Mouse (Mus musculus) right cerebral cortex, postnatal 36 days (tissue): ENCODE data around the gene Mtch1.
"Not testable (repeated sequence)": the region's sequence is repeated elsewhere in the genome, so short reads cannot be mapped to it uniquely, and the experiment has no call there.

Experiments
- DNase-seq, 2 experiments: peaks; one replicate each; pipeline ENCODE4 v3.0.0; 2022; ENCODE audit warnings: low spot score in 2 of 2, mixed read lengths in 1 of 2

The Mtch1 gene

DNA sequence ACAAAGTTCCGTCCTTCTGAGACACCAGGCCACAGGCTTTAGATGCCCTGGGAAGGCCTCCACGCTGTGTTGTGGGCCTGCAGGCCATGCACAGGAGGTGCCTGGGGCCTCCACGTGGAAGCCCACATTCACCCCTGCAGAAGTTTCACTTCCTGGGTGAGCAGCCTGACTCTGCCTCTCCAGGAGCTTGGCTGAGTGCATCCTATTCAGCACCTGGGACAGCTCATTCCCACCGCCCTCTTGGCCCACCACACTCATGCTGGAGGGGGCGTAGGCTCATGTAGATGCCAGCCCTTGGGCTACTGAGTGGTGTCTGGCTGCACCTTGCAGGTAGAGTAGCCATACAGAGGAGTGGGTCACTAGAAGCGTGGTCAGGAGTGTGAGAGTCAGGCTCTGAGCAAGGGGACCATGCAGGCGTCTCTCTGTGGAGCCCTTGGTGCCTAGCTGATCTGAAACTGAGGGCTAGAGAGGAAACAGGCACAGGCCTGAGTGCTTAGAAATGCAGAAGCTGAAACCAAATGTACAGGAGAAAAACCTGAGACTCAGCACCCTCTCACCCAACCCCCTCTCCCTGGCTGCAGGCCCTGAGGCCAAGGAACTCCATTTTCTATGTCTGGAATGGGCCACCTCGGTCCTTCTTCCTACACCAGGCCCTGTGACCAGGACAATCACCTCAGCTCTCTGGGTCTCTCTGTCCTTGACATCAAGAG is 14.4 kb upstream of the Mtch1 start:
- DNase-seq = no peak

DNA sequence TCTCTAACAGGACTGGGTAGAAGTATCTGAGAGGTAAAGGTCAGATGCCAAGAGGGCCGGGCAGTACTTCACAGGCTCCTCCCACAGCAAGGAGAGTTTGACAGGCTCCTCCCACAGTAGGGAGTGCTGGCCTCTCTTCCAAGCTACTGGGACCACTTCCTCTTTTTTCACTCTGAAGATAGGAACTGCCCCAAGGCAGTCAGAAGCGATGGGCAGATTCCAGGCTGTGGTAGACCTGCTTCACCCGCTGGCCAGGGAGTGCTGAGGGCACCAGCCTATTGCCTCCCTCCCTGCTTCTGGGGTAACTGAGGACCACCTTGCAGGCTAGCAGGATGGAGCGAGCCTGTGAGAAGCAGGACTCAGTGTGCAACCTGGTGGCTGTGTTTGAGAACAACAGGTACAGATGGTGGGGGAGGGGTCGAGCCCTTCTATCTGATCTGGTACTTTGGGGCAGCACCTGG is 13.1 kb upstream of the Mtch1 start, which contains the start of gene Fgd2:
Gene Fgd2, plus strand, starts transcription at position 154 of the 461 bp plus-strand sequence.
- DNase-seq = no peak

DNA sequence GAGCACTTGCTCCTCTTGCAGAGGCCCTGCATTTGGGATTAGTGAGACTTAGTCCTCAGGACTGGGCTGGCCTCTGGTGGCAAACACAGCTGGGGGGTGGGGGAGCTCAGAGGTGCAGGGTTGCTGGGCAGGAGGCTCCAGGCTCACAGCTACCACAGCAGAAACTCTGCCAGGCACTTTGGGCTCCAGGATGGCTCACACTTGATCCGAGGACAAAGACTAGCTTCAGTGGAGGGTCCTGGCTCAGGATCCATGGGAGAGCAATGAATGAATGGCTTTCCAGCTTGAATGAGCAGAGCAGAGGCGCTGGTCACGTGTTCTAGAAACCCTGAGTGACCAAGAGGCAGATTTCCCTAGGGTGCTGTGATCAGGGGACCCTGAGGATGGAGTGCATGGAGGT is 11.2 kb upstream of the Mtch1 start:
- DNase-seq = no peak

DNA sequence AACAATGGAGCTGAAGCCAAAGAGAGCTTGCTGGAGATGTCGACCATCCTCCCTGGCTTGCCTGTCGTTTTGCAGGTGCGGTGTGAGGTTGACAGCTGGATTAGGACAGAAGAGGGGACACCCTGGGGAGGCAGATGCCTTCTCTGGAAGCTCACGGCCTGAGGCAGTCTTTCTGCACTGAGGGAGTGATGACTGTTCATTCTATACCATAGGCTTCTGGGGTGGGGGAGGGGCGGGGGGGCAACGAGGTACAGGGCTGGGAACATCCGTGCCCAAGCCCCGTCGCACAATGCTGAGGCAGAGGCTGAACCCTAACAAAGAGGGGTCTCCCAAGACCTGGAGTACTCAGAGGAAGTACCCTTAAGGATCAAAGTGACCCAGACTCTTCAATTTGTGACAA is 9.1 kb upstream of the Mtch1 start:
- DNase-seq = no peak

DNA sequence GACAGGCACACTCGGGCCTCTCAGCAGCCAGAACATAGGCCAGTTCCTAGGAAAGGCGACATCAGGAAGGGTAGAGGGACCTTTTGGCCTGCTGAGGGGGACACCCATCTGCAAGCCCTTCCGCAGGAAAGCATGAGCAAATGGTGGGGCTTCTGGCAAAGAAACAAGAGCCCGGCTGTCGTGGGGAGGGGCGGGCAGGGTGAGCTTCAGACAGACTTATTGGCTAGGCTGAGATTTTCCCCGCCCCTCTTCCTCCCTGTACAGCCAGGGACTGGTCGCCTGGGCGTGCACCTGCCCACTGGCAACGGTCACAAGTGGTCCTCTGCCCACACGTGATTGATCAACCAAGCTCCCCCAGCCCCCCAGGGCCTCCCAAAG is 8.7 kb upstream of the Mtch1 start:
- DNase-seq = no peak

DNA sequence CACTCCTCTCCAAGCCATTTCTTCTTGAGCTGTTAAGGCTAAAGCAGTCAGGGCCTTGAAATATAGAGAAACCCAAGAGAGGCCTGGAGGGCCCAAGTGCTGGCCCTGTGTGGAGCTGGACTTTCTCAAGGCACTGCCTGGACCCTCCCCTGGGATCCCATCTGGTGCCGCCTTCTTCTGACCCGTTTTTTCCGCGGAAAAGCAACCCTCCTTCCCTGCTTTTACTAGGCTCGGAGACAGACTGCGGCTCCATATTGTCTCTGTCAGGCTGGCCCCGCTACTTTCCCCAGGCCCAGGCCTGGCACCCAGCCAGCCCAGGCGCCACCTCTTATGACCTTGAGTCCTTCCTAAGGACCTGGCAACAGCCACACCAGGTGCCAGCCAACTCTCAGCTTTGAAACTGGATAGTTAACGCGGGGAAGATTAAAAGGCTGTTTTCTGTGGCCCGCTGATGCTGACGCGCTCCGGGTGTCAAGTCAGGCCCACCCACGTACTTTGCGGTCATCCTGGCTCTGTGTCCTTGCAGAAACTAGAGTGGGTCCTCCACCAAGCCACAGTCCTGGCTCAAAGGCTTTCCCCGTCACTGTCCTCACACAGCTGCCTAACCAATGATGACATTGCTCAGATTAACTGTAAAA is 8.2 kb upstream of the Mtch1 start:
- DNase-seq = no peak

DNA sequence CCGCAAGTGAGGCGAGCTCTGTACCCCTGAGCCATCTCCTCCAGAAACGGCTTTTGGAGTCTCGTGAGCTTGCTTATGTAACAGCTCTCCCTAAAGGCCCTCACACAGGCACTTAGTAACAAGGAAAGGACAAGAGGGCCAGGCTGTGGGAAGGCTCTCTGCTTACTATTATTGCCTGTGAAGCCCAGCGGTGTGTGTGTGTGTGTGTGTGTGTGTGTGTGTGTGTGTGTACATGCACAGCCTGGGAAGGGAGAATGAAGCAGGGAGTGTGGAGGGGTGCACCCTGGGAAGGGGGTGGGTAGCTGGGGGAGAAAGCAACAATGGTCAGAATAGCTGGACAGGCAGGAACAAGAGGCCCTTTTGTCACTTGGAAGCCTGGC is 7.7 kb upstream of the Mtch1 start:
- no peak for DNase-seq

DNA sequence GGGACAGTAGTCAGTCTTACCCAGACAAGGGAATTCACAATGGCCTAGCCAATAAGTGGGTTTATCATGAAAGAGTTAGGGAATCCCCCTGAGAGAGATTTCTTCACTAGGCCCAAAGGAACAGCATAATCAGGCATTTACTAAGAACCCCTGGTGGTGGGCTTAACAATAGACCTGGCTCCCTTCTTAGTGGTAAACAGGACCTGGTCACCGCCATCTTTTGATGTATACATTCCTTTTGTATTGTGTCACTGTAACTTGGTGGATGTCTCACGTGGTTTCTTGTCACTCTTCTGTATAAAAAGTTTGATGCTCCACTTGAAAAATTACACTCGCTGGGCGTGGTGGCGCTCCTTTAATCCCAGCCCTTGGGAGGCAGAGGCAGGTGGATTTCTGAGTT is 3.3 kb upstream of the Mtch1 start:
- not testable (repeated sequence) for DNase-seq

DNA sequence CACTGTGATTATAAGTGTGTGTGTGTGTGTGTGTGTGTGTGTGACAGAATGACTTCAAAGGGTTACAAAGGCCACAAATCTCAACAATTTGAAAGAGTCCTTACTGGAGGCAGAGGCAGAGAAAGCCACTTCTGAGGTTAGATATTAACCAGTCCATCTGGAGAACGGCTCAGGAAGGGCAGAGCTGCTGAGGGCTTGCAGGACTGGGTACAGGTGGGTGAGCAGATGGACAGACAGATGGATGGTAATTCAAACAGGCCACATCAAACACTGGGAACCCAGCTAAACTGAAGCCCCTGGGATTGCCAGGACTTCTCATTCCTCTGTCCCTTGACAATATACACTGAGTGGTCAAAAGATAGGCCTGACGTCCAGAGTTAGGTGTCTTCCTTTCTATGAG is 1.3 kb upstream of the Mtch1 start:
- no peak for DNase-seq

DNA sequence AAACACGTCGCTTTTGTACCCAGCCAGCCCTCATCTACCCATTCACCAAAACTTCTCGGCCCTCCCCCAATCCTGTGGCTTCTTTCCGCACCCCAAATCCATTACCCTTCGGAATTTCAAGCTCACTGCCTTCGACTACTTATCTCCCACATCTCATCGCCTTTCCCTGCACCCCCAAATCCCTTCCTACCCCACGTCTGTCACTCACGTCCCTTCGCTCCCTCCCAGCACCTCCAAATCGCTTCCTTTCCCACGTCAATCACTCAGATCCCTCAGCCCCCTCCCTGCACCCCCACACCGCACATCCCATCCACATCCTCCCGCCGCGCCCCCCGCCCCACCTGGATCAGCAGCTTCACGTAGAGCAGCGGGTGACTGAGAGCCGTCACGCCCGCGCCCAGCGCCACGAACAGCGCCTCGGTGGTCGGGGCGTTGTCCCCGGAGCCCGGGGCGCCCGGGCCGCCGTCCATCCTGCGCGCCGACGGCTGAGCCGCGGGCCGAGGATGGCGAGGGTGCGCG is 549 bp downstream of the Mtch1 start:
- DNase-seq = no peak

DNA sequence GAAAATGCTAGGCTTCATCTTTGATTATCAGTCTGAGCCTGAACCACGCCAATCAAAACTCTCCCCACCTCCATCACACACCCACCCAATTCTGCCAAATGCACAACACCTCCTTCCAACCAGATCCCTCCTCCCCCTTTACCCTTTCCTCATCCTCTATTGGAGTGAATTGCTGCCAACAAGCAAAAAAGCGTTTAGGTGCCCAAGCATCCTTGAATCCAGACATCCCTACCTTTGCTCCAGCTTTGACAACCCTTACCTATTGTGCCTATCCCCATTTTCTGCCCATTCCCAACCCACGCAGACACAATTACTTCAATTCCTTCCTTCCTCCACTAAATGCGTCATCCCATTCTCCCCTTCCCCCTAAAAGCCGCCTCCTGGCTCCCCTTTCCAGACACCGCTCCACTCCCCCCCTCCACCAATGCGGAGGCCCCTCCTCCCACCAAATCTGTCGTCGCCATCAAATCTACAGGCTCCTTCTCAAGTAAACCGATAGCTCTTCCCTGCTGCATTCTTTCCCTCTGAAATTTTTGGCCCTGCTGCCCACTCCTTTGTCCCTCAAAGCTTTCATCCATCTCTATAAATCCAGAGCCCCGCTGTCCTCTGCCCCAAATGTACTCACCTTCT is 1.1 kb downstream of the Mtch1 start:
- DNase-seq = peak in 1 of 2 experiments; percentile 54

DNA sequence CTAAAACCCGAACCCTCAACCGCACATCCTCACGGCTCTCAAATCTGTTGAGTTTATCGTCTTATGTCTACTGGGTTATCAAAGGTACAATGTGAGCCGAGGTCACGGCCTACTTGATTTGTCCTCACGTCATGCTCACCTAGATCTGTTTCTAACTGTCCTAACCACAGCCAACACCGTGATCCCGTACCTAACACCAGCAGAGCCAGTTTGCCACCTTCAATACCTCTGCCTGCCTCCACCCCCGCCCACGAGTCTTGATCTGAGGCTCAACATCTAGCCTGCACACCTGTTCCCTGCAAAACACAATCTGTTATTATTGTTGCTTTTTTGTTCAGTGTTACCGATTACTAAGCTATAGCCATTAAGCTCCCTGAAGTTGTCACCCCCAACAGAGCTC is 2.5 kb downstream of the Mtch1 start:
- DNase-seq = no peak

DNA sequence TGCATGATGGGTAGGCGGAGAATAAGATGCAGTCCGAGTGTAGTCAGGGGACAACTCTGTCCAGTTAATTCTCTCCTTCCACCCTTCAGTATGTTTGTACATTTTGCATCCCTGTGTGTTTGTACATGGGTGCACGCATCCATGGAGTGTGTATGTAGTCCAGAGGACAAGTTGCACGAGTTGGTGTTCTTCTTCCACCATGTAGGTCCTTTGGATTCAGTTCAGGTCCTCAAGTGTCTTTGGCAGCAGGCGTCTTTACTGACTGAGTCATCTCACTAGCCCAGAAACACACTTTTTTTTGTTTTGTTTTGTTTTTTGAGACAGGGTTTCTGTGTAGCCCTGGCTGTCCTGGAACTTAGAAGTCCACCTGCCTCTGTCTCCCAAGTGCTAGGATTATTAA is 4.5 kb downstream of the Mtch1 start:
- no peak for DNase-seq

DNA sequence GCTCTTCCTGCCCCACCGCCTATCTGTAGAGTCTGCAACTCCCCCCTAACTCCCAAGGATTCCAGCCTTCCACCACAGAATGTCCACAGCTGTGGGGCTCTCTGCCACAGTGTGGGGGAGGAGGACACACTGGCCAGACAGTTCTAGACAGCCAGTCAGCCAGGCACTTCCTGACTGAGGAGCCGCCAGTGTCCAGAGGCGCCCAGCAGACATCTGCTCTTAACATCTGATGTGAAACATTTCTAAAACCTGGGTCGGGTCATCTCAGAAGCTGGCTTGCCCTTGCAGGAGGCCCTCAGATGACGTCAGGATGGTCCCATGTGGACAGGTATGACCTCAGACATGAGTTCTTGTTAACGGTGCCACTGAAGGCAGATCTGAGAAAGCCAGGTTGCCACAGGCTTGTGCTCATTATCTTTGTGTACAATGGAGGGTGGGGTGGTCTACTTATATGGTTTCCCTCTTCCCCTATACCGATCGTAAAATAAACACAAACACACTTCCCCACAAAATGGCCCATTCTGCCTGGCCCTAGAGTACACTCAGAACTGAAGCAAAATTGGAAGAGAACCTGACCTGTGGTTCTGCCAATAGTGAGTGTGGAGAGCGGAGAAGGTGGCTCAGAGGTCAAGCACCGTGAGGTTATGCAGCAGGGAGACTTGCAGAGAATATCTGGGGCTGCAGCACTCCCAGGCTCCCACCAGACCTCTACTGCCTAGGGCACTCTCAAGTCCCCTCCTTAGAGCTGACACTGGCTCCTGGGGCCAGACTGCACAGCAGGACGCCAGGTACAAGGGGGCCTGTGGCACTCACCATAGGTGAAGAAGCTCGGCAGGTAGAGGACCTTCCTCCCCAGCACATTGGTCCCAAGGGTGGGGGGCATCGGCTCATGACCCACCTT is 5.5 kb downstream of the Mtch1 start:
- no peak for DNase-seq

DNA sequence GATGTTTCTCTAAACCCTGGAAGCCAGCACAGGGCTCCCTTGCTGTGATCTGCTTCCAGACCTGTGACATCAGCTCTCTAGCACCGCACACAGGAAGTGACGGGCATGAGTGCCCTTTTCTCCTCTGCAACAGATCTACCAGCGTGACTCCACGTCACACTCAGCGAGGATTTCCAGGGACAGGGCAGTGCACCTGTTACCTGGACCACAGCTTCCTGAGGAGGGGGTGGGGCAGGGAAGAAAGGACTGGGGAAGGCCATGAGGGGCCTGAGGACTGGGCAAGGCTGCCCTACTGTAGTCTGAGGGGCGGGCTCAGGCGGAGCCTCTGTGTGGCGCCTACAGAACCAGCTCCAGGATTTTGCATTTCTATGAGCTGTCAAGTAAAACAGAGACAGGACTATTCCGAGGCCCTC is 6.1 kb downstream of the Mtch1 start:
- no peak for DNase-seq

DNA sequence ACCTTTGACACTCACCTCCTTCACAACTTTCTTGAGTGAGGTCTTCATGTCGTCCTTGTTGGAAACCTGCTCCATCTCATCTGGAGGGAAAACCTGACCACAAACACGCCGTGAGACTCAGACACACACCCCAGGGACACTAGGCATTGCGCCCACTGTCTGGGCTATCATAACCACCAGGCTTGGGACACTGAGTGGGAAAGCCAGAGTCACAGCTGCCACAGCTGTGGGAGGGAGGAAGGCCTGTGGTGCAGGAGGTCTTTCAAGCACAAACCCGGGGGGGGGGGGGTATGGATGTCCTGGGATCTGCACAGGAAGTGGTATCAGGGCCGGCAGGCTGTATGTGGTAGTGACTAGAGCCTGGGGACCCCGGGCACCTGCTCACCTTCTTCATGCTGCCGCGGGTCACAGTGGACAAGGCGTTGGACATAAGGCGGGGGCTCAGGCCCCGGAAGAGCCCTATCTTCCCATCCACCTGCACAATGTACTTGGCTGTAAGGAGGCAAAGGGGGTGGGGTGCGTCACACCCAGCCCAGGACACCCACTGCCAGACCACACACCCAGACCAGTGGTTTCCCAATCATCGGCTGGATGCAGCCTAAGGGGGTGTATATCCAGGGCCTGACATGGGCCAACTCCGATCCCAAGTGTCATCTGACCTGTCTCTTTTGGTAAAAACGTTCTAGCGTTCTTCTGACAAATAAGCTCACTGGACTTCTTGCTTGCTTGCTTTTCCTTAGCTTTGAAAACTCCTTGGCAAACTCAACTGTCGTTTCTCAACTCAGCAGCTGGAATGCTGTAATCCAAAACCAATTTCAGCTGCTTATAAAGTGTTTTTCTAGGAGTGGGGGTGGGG is 7.1 kb downstream of the Mtch1 start:
- DNase-seq = no peak

DNA sequence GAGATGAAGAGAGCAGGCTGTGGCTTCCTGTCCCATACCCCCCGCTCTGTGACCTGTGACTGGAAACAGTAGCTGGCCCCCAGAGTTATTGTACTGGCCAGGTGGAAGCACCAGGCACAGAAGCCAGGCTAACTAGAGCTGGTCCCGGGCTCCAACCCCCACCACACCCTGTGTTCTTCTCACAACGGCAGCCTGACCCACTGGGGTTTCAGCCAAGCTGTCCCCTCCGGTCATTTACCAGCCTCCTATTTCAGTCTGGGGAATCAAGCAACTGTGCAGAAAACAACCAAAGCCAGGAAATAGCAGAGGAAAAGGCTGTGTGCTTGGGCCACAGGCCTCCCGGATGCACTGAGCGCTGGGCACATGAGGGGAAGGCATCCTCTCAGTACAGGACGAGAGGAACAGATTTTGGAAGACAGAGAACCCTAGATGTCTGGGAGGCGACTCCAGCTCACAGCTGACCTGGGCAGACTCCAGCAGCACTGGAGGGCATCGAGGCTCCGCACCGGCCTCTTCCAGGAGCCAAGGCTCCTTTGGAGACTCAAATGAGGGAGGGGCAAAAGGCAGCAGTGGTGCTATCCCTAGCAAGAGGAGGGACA is 8.5 kb downstream of the Mtch1 start:
- no peak for DNase-seq

DNA sequence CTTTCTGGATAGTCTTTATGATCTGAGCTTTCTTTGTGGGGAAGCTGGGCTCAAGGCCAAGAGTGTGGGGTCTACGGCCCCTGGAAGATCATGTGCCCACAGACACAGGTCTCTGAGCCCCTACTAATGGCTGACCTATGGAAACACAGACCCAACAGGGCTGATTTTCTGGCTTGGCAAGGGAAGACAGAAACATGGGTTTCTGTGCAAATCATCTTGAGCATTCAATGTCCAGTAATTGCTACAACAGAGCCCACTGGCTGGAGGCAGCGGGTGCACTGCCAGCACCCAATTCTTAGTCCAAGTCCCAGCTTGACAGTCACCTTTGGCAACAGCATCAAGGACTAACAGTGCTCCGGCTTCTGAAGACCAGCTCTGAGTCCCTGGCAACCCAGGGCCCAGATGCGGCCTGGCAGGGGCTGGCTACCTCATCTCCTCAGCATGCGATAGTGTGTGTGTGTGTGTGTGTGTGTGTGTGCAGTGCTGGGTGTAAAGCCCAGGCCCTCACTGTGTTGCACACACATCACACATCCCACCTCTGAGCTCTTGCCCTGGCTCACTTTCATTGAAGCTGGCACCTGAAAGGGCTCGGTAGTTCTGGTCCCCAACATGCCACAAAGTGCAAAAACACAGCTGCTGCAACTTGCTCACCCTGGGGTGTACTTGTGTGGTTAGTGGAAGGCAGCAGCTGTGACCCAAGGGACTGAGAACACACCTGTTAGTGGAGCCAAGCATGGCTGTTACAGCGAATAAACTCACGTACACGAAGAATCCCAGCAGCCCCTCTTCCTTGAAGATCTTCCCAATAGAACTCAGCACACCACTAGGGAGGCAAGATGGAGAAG is 9.5 kb downstream of the Mtch1 start:
- DNase-seq = no peak

DNA sequence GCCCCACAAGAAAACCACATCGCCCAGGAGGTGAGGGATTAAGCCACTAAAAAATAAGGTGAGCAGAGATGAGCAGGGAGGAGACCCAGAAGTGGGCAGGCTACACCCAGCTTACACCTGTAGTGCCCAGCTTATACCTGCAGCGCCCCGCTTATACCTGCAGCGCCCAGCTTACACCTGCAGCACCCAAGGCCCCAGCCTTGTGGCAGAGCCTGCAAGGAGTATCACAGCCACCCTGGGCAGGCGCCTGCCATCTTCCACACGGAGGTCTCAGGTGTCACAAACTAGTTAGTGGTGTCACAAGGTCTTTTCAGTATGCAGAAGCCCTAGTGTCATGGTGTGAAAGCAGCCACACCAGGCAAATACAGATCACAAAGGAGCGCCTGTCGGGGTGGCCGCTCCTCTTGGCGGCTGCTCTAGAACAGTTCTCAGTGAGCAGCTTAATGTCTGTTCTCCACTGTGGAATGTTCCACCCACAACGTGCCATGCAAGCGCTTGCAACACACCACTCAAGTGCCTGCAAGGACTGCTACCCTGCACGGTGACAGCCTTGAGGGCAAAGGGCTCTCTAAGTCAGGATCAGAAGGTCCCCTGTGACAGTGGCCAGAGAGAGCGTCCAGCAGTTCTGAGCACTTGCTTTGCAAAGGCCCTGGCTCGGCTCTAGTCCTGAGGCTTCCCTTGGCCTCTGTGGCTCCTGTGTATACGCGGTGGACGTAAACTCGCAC is 11.3 kb downstream of the Mtch1 start:
- no peak for DNase-seq
